Mouse (Mus musculus): Measurements from ENCODE around the gene Lsm3.

- TF ChIP-seq CTCF (conservative IDR thresholded peaks at IDR 0.05; ENCODE audit: low read length) (no peak), NANOG (IDR thresholded peaks at IDR 0.05; ENCODE audit: borderline replicate concordance, low read length) (no peak)
Measured at GRCm38 (mm10) chr6:91489872-91490271, 25.9 kb upstream of the Lsm3 start.

All from E14TG2a.4 (cell line).